In genomic region chr3:92510786-92511185, GRCm38 (mm10) we compare ENCODE assay signal across 9 mouse cellular contexts. TPM values are rescaled to one million over a fixed set of nuclear protein-coding genes. Genes with fewer than 3 reads are reported as not detected.
DNase-seq lines count a peak whose midpoint lies in the region; ATAC-seq lines count a peak whose summit lies in the region.
"Had no signal": no experiment of that assay in that cellular context is flagged by ENCODE, and none has a peak within 500 bp of the region (broad histone marks: within the 10 kb centered on the region; RNA-seq: fewer than 3 reads in every experiment).

No protein-coding gene starts in this region.

- ATAC-seq in hindbrain, embryonic 11.5 days (ENCODE audit: low FRiP score): no peak
- ATAC-seq in hindbrain, embryonic 16.5 days: no peak
- 0 out of 2 replicates have a peak, but pooled peaks have one; percentile 19 for ATAC-seq in hindbrain, embryonic 12.5 days (ENCODE audit: low FRiP score)
- peak; percentile 74; the same call in 1 of the 2 replicates for ATAC-seq in neural tube, embryonic 14.5 days (ENCODE audit: low read depth)

- H3K9ac ChIP-seq in hindbrain, embryonic 11.5 days (ENCODE audit: low read depth, low read length): no peak overlapping the region
- no peak overlapping the region for H3K9ac ChIP-seq in hindbrain, embryonic 16.5 days (ENCODE audit: low read depth, low read length)
- no peak overlapping the region for H3K9ac ChIP-seq in hindbrain, embryonic 12.5 days
- no peak overlapping the region for H3K9ac ChIP-seq in neural tube, embryonic 14.5 days (replicated peaks; ENCODE audit: low read depth, low read length)

- H3K4me2 ChIP-seq in hindbrain, embryonic 11.5 days (replicated peaks; ENCODE audit: low read depth, low read length): no peak overlapping the region
- H3K4me2 ChIP-seq in hindbrain, embryonic 16.5 days (ENCODE audit: low read length): no peak overlapping the region
- H3K4me2 ChIP-seq in hindbrain, embryonic 12.5 days (replicated peaks): no peak overlapping the region
- no peak overlapping the region for H3K4me2 ChIP-seq in neural tube, embryonic 14.5 days (ENCODE audit: low read depth, low read length)

- no peak overlapping the region for H3K4me3 ChIP-seq in hindbrain, embryonic 11.5 days (ENCODE audit: low read depth, low read length)
- H3K4me3 ChIP-seq in hindbrain, embryonic 16.5 days (ENCODE audit: low read length): no peak overlapping the region
- no peak overlapping the region for H3K4me3 ChIP-seq in hindbrain, embryonic 12.5 days
- H3K4me3 ChIP-seq in neural tube, embryonic 14.5 days (ENCODE audit: low read depth, low read length): no peak overlapping the region

- H3K4me1 ChIP-seq in hindbrain, embryonic 11.5 days (replicated peaks; ENCODE audit: control insufficient read depth, insufficient read depth, low read length): no peaks in the 10 kb centered on the region
- H3K4me1 ChIP-seq in hindbrain, embryonic 16.5 days (ENCODE audit: control insufficient read depth, insufficient read depth, low read depth, low read length): no peaks in the 10 kb centered on the region
- no peaks in the 10 kb centered on the region for H3K4me1 ChIP-seq in hindbrain, embryonic 12.5 days
- no peaks in the 10 kb centered on the region for H3K4me1 ChIP-seq in neural tube, embryonic 14.5 days (ENCODE audit: control insufficient read depth, insufficient read depth, low read length)

- no peaks in the 10 kb centered on the region for H3K36me3 ChIP-seq in hindbrain, embryonic 11.5 days (ENCODE audit: control insufficient read depth, insufficient read depth, low read length)
- H3K36me3 ChIP-seq in hindbrain, embryonic 16.5 days (ENCODE audit: control insufficient read depth, insufficient read depth, low read length): no peaks in the 10 kb centered on the region
- no peaks in the 10 kb centered on the region for H3K36me3 ChIP-seq in hindbrain, embryonic 12.5 days
- H3K36me3 ChIP-seq in neural tube, embryonic 14.5 days (ENCODE audit: control insufficient read depth, insufficient read depth, low read length): no peaks in the 10 kb centered on the region

- H3K9me3 ChIP-seq in hindbrain, embryonic 11.5 days (ENCODE audit: control insufficient read depth, low read length): no peaks in the 10 kb centered on the region
- no peaks in the 10 kb centered on the region for H3K9me3 ChIP-seq in hindbrain, embryonic 16.5 days (ENCODE audit: control insufficient read depth, low read length)
- no peaks in the 10 kb centered on the region for H3K9me3 ChIP-seq in hindbrain, embryonic 12.5 days (replicated peaks)
- no peaks in the 10 kb centered on the region for H3K9me3 ChIP-seq in neural tube, embryonic 14.5 days (ENCODE audit: control insufficient read depth, low read length)

- peak; percentile 10 for DNase-seq in hindbrain, embryonic 11.5 days (ENCODE audit: low spot score)
- DNase-seq in urinary bladder, postnatal 36 days (ENCODE audit: low spot score in 2 of 2): peak; percentile 46 to 49
- DNase-seq in urinary bladder, adult 18-20 months (ENCODE audit: low spot score in 2 of 2): no peak
- DNase-seq in spleen, postnatal 14 days (ENCODE audit: low spot score in 2 of 2): no peak
- DNase-seq in gastrocnemius, postnatal 4 days (ENCODE audit: low spot score in 2 of 2): no peak

- no peaks in the 10 kb centered on the region for H3K27me3 ChIP-seq in hindbrain, embryonic 11.5 days (ENCODE audit: control insufficient read depth, insufficient read depth, low read length)
- no peaks in the 10 kb centered on the region for H3K27me3 ChIP-seq in hindbrain, embryonic 16.5 days (replicated peaks; ENCODE audit: control insufficient read depth, insufficient read depth, low read length)
- H3K27me3 ChIP-seq in hindbrain, embryonic 12.5 days: no peaks in the 10 kb centered on the region
- no peaks in the 10 kb centered on the region for H3K27me3 ChIP-seq in neural tube, embryonic 14.5 days (ENCODE audit: control insufficient read depth, insufficient read depth, low read length)

- no peak overlapping the region for H3K27ac ChIP-seq in hindbrain, embryonic 11.5 days (ENCODE audit: low read depth, low read length)
- no peak overlapping the region for H3K27ac ChIP-seq in hindbrain, embryonic 16.5 days (ENCODE audit: low read depth, low read length)
- no peak overlapping the region for H3K27ac ChIP-seq in hindbrain, embryonic 12.5 days
- no peak overlapping the region for H3K27ac ChIP-seq in neural tube, embryonic 14.5 days (ENCODE audit: low read depth, low read length)

RNA-seq across cellular contexts. Expression of gene Sprr4, which starts 10.5 kb away (rescaled TPM):
- polyA plus RNA-seq in hindbrain, embryonic 11.5 days (2014; fragmentation: Nextera tagmentation; extraction: Ambion mirVana): not detected in 2 replicates
- not detected in 2 replicates for polyA plus RNA-seq in hindbrain, embryonic 16.5 days (2015; fragmentation: Nextera tagmentation; extraction: Ambion mirVana)
- not detected in 2 replicates for polyA plus RNA-seq in hindbrain, embryonic 12.5 days (2016; fragmentation: Nextera tagmentation; extraction: Ambion mirVana)
- polyA plus RNA-seq in neural tube, embryonic 14.5 days (2014; fragmentation: Nextera tagmentation; extraction: Ambion mirVana): not detected in 2 replicates
- total RNA-seq in gastrocnemius, postnatal 4 days (2021): not detected
- total RNA-seq: neutrophil, adult 5-6 weeks had no signal

RNA-seq across cellular contexts. Expression of gene 2310046K23Rik, which starts 23.5 kb away (rescaled TPM):
- not detected in 2 replicates for polyA plus RNA-seq in hindbrain, embryonic 11.5 days (2014; fragmentation: Nextera tagmentation; extraction: Ambion mirVana)
- not detected in 2 replicates for polyA plus RNA-seq in hindbrain, embryonic 16.5 days (2015; fragmentation: Nextera tagmentation; extraction: Ambion mirVana)
- not detected in 2 replicates for polyA plus RNA-seq in hindbrain, embryonic 12.5 days (2016; fragmentation: Nextera tagmentation; extraction: Ambion mirVana)
- polyA plus RNA-seq in neural tube, embryonic 14.5 days (2014; fragmentation: Nextera tagmentation; extraction: Ambion mirVana): not detected in 2 replicates
- not detected for total RNA-seq in gastrocnemius, postnatal 4 days (2021)
- total RNA-seq: neutrophil, adult 5-6 weeks had no signal

RNA-seq across cellular contexts. Expression of gene Sprr1a, which starts 25.1 kb away (rescaled TPM):
- polyA plus RNA-seq in hindbrain, embryonic 11.5 days (2014; fragmentation: Nextera tagmentation; extraction: Ambion mirVana): not detected in 2 replicates
- polyA plus RNA-seq in hindbrain, embryonic 16.5 days (2015; fragmentation: Nextera tagmentation; extraction: Ambion mirVana): 0.20 and 0.59 TPM in 2 replicates
- polyA plus RNA-seq in hindbrain, embryonic 12.5 days (2016; fragmentation: Nextera tagmentation; extraction: Ambion mirVana): not detected in 2 replicates
- polyA plus RNA-seq in neural tube, embryonic 14.5 days (2014; fragmentation: Nextera tagmentation; extraction: Ambion mirVana): not detected in 2 replicates
- not detected for total RNA-seq in gastrocnemius, postnatal 4 days (2021)
- total RNA-seq: neutrophil, adult 5-6 weeks had no signal

RNA-seq across cellular contexts. Expression of gene Sprr3, which starts 52.3 kb away (rescaled TPM):
- polyA plus RNA-seq in hindbrain, embryonic 11.5 days (2014; fragmentation: Nextera tagmentation; extraction: Ambion mirVana): not detected in 2 replicates
- polyA plus RNA-seq in hindbrain, embryonic 16.5 days (2015; fragmentation: Nextera tagmentation; extraction: Ambion mirVana): not detected in 2 replicates
- not detected in 2 replicates for polyA plus RNA-seq in hindbrain, embryonic 12.5 days (2016; fragmentation: Nextera tagmentation; extraction: Ambion mirVana)
- polyA plus RNA-seq in neural tube, embryonic 14.5 days (2014; fragmentation: Nextera tagmentation; extraction: Ambion mirVana): not detected in 2 replicates
- not detected for total RNA-seq in gastrocnemius, postnatal 4 days (2021)
- total RNA-seq: neutrophil, adult 5-6 weeks had no signal

Comparison
In these comparisons a context has a peak if more than half of its experiments do, and no peak if none do; other contexts are left out.
1. ATAC-seq: peak in hindbrain, embryonic 12.5 days (single experiment) and neural tube, embryonic 14.5 days (single experiment); none in hindbrain, embryonic 11.5 days (single experiment) and hindbrain, embryonic 16.5 days (single experiment).
2. DNase-seq: peak in hindbrain, embryonic 11.5 days (single experiment) and urinary bladder, postnatal 36 days (2 of 2); none in urinary bladder, adult 18-20 months (0 of 2), spleen, postnatal 14 days (0 of 2) and gastrocnemius, postnatal 4 days (0 of 2).